Mouse (Mus musculus) spleen, postnatal 4 days (tissue): ENCODE data around the gene Trabd2b.

Experiments
- DNase-seq, 2 experiments: peaks; one replicate each; pipeline ENCODE4 v3.0.0; 2022; ENCODE audit warnings: low spot score in 2 of 2

Trabd2b gene

DNA sequence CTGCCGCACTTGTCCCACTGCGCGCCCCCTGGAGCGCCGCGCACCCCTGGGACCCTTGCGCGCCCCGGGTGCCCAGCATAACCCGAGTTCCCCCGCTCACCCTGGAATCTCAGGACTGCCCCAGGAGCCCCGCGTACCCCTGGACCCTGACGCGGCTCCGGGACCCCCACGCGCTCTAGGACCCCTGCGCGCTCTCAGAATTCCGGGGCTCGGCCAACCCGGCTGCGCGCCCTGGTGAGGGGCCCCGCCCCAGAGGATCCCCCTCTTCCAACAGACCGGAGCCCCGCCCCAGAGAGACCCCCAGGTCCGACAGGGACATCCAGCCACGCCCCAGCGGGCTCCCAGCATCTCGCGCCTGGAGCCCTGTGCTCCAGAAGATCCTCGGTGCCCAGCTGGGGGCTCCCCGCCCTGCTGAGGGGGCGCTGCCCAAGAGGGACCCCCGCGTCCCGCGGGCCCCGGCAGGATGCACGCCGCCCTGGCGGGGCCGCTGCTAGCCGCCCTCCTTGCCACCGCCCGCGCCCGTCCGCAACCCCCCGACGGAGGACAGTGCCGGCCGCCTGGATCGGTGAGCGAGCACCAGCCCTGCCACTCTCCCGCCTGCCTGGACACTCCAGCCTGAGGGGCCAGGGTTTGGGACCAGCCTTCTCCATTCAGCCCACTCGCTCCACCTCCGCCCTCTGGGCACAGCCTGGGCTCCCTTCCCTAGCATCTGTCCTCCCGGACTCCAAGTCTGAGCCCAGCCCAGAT lies at the start of gene Trabd2b:
Trabd2b (plus strand) TSS at position 370 of the 747 bp plus-strand sequence.
- DNase-seq: peak in 1 of 2 experiments; percentile 63

DNA sequence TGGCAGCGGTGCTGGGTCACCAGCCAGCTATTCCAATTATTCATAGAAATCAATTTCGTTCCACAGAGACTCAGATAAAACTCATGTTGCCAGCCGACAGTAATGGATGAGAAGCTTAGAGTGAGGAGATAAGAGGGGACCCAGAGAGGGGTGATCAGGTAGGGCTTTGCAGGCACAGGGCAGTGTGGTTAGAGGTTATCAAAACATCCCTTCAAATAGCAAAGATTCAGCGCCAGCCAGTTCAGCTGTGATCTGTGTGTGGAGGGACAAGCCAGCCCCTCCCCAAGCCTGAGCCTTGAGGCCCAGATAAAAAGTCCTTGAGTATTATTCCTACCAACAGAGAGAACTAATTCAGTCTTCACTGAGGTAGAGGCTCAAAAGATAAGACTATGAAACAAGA lies 49.1 kb upstream of the Trabd2b start:
- no peak for DNase-seq

- no peak for DNase-seq
Measured at GRCm38 (mm10) chr4:114358874-114359273, 47.6 kb upstream of the Trabd2b start.

- DNase-seq: no peak
Measured at GRCm38 (mm10) chr4:114359818-114360217, 46.7 kb upstream of the Trabd2b start.

DNA sequence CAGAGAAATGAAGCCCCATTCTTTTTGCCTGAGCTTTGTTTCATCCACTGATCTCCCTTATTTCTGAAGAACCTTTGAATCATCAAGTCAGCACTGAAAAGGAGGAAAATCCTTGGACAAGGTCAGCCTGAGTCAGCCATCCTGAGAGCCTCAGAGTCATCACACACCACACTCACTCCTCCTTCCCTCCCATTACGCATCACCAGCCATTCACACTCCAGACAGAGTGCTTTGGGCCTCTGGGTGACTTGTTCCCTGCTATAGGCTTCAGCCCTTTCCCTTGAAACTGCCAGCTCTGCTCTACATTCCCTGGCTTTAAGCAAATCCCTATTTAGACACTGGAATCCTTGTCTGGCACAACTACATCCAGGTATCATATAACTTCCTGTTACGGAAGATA lies 45.2 kb upstream of the Trabd2b start:
- no peak for DNase-seq

DNA sequence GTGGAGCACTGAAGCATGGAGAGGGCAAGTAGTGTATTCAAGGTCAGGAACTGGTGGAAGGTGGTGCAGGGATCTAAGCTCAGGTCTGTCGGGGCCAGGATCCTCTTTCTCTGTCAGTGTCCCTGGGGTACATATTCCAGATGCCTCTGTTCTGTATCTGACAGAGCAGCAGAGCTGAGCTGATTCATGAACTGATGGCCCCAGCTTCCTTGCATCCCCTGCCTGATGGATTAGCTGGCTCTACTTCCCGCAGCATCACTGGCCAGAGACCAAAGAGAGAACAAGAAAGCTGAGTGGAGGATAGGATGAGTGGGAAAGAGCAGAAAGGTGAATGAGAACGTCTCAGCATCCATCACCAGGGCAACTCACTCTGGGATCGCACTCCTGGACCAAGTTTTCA lies 41.5 kb upstream of the Trabd2b start:
- no peak for DNase-seq

GRCm38 (mm10) chr4:114365595-114365994 lies 40.9 kb upstream of the Trabd2b start:
- DNase-seq: no peak

- no peak for DNase-seq
Measured at GRCm38 (mm10) chr4:114367005-114367404, 39.5 kb upstream of the Trabd2b start.

DNA sequence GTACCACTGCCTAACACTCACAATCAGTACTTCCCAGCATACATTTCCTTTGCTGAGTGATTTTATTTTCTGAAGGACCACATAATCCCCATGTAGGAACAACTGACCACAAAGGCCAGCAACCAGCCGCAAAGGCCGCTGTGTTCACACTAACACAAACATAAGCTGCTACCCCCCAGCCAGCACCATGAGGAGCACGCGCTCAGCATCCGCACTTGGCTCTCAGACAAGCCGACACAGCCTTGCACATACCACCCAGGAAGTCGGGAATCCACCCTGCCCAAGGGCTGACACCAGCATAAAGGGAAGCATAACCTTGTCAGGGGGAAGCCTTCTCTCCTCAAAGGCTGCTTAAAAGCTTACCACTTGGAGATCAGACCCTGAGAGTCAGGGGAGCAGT lies 38.7 kb upstream of the Trabd2b start:
- DNase-seq: no peak

DNA sequence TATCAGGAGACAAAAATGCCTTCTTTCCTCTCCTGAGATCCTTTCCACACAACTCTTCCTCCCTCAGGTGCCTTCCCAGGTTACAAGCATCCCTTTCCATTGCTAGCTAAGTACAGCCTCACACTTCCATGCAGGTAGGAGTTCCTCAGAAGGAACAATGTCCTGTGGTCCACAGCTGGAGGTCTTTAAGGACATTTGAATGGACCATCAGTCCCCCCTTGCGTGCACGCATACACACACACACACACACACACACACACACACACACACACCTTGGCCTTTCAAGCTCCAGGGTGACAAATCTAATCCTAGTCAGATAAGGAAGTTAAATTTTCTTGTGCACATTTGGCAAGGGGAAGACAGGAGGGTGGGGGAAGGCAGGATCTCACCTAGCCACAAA lies 36.9 kb upstream of the Trabd2b start:
- DNase-seq: no peak

DNA sequence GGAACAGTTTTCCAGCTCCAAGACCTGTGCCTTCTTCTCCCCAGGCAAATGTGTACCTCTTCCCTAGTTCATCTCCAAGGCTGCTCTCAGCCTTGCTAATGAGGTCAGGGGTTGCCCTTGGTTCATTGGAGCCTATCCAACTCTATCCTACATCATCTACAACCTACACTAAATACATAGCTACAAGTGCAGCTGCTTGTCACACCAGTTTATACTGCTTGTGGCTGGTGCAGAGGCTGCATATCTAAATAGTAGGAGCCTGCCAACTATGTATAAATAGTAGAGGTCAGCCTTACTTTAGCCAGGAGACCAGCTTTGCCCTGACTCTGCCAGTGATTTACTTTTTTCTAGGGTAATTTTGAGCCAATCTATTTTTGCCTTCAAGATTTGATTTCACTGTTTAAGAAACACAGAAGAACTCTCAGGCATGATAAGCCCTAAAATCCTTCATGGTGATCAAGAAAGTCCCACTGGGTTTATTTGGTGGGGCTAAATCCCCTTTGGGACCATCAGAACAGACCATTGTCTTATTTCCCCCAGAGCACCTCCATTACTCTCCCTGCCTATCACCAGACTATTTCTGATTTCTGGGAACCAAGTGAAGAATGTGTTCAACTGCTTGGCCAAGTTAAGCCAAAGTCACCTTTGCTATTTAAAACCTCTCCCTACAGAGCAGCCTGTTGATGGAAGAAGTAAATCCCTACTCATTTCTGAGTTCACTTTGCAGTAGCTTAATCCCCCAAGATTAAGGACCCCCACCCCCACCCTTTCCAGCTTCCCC lies 35.4 kb upstream of the Trabd2b start:
- DNase-seq: no peak

DNA sequence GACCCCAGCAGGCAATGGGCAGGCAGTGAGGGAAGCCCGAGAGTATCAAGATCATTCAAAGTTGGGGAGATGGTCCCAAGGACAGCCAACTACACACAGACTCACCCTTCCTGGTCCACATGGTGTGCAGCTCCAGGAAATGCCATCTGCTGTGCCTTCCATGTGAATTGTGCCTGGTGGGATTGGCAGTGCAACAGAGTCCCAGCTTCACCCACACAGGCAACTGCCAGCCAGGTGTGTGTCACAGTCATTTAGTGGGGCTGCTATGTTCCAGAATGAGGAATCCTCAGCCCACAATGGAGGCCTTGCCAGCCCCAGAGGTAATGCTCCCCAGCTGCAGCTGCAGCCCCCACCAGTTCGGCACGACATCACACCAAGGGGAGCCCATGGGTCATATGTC lies 33.8 kb upstream of the Trabd2b start:
- no peak for DNase-seq

DNA sequence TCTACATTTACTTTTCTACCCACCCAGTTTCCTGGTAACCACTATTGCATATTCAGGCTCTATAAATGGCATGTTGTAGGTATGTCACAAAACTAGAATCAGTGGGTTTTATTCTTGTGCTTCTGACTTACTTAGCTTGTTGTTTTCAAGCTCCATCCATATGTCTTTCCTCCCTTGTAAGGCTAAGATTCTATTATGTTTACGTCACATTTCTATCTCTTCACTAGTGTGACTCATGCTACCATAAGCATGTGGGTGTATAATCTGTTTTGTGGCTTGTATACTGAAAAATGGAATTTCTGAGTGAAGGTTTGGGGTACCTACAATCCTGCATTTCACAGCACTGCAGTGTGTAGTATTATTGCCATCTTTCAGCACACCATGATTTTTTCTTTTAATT lies 32.2 kb upstream of the Trabd2b start:
- DNase-seq: no peak

GRCm38 (mm10) chr4:114377531-114377930 lies 29.0 kb upstream of the Trabd2b start:
- DNase-seq: no peak

GRCm38 (mm10) chr4:114378512-114378911 lies 28.0 kb upstream of the Trabd2b start:
- DNase-seq: no peak

- no peak for DNase-seq
Measured at GRCm38 (mm10) chr4:114379416-114379956, 27.0 kb upstream of the Trabd2b start.

- no peak for DNase-seq
Measured at GRCm38 (mm10) chr4:114382627-114383026, 23.9 kb upstream of the Trabd2b start.

DNA sequence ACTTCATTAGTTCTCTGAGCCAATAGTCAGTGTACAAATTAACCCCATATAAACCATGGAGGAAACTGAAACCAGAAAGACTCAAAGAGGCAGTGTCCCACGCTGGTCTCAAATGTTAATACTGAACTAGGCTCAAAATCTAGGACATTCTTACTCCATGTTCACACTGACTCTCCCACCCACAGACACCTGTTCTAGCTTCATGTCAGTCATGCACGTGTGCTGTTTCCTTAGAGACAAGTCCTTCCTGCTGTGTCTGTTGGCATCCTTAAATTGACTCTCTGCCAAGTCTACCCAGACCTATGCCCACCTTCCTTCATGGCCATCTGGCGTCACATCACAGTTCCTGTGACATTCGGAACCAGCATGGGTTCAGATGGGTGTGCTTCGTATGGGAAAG lies 21.3 kb upstream of the Trabd2b start:
- no peak for DNase-seq

- DNase-seq: no peak
Measured at GRCm38 (mm10) chr4:114386395-114386811, 20.1 kb upstream of the Trabd2b start.

GRCm38 (mm10) chr4:114387527-114388135 lies 18.9 kb upstream of the Trabd2b start:
- DNase-seq: no peak

DNA sequence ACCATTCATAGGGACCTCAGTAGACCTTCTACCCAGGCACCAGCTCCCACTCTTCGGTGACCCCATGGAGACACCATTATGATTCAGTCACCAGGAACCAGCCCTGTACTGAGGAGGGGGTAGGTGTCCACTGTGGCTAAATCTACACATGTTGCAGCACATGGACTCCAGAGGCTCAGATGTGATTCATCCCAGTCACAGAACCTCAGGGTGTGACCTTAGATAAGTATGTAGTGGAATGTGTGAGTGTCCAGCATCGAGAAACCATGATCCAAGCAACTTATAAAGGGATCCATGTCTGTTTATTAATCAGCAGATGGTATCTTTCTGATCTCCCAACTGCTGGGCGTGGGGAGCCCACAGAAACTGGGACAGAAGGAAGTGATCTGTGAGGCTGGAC lies 18.2 kb upstream of the Trabd2b start:
- DNase-seq: no peak

DNA sequence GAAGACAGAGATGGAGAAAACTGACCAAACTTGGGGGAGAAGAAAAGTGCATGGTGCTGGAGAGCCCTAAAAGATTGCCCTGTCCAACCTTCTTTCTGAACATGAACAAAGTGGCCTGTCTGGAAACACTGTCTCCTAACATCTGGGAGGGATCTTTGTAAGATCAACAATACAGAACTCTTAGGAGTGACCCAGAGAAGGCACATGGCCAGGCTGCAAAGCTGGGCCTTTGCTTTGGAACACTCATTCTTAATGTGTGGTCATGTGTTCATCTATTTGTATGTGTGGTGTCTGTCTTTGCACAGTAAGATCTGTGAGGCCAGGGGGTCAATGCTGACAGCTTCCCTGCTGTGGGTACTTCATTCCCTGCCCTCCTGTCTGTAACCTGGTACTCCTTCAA lies 16.9 kb upstream of the Trabd2b start:
- DNase-seq: no peak

DNA sequence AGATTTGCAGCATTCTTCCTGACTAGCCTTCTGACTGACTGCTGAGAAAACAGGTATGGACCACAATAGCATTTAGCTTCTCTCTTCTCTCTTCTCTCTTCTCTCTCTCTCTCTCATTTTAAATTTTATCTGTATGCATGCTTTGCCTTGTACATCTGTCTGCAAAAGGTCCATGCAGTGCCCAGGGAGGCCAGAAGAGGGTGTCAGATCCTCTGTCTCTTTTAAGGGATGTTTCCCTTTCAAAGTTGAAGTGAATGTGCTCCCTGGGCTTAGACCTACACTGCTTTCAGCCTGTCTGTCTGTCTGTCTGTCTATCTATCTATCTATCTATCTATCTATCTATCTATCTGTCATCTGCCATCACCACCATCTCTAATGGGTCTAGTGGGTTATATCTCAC lies 8.9 kb upstream of the Trabd2b start:
- no peak for DNase-seq
